Mouse (Mus musculus): ENCODE data around the gene Slc2a4.
"Not testable (repeated sequence)": the region's sequence is repeated elsewhere in the genome, so short reads cannot be mapped to it uniquely, and the experiment has no call there.

Gene Slc2a4

GRCm38 (mm10) chr11:69970775-69971174, 22.8 kb upstream of the Slc2a4 start:
- DNase-seq (ENCODE audit: low spot score in 2 of 2) = no peak

- DNase-seq (ENCODE audit: low spot score in 2 of 2) = no peak
These were observed 22.2 kb upstream of the Slc2a4 start for GRCm38 (mm10) chr11:69970222-69970621.

GRCm38 (mm10) chr11:69968793-69969192, 20.8 kb upstream of the Slc2a4 start:
- no peak for DNase-seq (ENCODE audit: low spot score in 2 of 2)

- no peak for DNase-seq (ENCODE audit: low spot score in 2 of 2)
These were observed 19.0 kb upstream of the Slc2a4 start for GRCm38 (mm10) chr11:69966860-69967517.

GRCm38 (mm10) chr11:69966006-69966859, 18.2 kb upstream of the Slc2a4 start:
- DNase-seq (ENCODE audit: low spot score in 2 of 2) = peak in 1 of 2 experiments; percentile 43

- peak in 1 of 2 experiments; percentile 29 for DNase-seq (ENCODE audit: low spot score in 2 of 2)
These were observed 17.4 kb upstream of the Slc2a4 start for GRCm38 (mm10) chr11:69965271-69966005.

GRCm38 (mm10) chr11:69964650-69965270, 16.8 kb upstream of the Slc2a4 start, which contains the start of gene Cldn7:
Gene Cldn7, plus strand, starts transcription at chr11:69964779.
- DNase-seq (ENCODE audit: low spot score in 2 of 2) = no peak

- DNase-seq (ENCODE audit: low spot score in 2 of 2) = no peak
These were observed 13.9 kb upstream of the Slc2a4 start for GRCm38 (mm10) chr11:69961841-69962240.

- peak in 1 of 2 experiments; percentile 66 for DNase-seq (ENCODE audit: low spot score in 2 of 2)
These were observed 12.6 kb upstream of the Slc2a4 start for GRCm38 (mm10) chr11:69960616-69961015.

GRCm38 (mm10) chr11:69956218-69956617, 8.2 kb upstream of the Slc2a4 start:
- peak in 1 of 2 experiments; percentile 24 for DNase-seq (ENCODE audit: low spot score in 2 of 2)

GRCm38 (mm10) chr11:69955618-69956017, 7.6 kb upstream of the Slc2a4 start:
- not testable (repeated sequence) for DNase-seq (ENCODE audit: low spot score in 2 of 2)

GRCm38 (mm10) chr11:69953267-69953915, 5.4 kb upstream of the Slc2a4 start:
- DNase-seq (ENCODE audit: low spot score in 2 of 2) = no peak

GRCm38 (mm10) chr11:69952274-69952673, 4.3 kb upstream of the Slc2a4 start:
- no peak for DNase-seq (ENCODE audit: low spot score in 2 of 2)

- peak in 1 of 2 experiments; percentile 73 for DNase-seq (ENCODE audit: low spot score in 2 of 2)
These were observed 2.9 kb upstream of the Slc2a4 start for GRCm38 (mm10) chr11:69950807-69951459.

GRCm38 (mm10) chr11:69948763-69949150, 769 bp upstream of the Slc2a4 start:
- peak; percentile 92 to 95 for DNase-seq (ENCODE audit: low spot score in 2 of 2)

GRCm38 (mm10) chr11:69947337-69948065, 487 bp downstream of the Slc2a4 start:
- DNase-seq (ENCODE audit: low spot score in 2 of 2) = peak; percentile 66 to 79

- peak; percentile 65 to 66 for DNase-seq (ENCODE audit: low spot score in 2 of 2)
These were observed 1.7 kb downstream of the Slc2a4 start for GRCm38 (mm10) chr11:69945997-69946891.

GRCm38 (mm10) chr11:69945216-69945615, 2.8 kb downstream of the Slc2a4 start:
- DNase-seq (ENCODE audit: low spot score in 2 of 2) = peak in 1 of 2 experiments; percentile 19

- DNase-seq (ENCODE audit: low spot score in 2 of 2) = no peak
These were observed 7.0 kb downstream of the Slc2a4 start for GRCm38 (mm10) chr11:69940962-69941361.
